Mouse (Mus musculus): Measurements from ENCODE around the gene Dbi.

Gene Dbi

GRCm38 (mm10) chr1:120120969-120121811, at the start of gene Dbi, which contains the start of gene 3110009E18Rik:
Dbi (minus strand) TSS chr1:120121078.
3110009E18Rik (plus strand) TSS chr1:120121187.
- DNase-seq (ENCODE audit: low spot score in 2 of 2) = peak; percentile 96 to 97

- no peak for DNase-seq (ENCODE audit: low spot score in 2 of 2)
Measured at GRCm38 (mm10) chr1:120170307-120170706, 49.4 kb upstream of the Dbi start.

DNA sequence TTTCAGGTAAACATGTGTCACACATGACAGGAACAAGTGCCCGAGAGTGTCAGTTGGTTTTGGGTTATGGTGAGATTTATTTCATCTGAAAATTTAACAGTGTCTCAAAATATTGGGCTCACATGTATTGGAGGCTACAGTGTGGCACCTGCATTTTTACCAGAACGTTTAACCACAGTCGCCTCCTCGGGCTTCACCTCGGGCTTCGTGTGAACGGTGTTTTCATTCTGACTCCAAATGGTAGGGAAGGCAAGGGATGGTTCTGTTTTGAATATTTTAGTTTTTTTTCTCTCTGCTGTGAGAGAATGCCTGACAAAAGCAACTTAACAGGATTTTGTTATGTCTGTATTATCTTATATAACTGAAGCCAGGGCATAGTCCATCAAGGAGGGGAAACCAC, 47.8 kb upstream of the Dbi start:
- DNase-seq (ENCODE audit: low spot score in 2 of 2) = no peak

DNA sequence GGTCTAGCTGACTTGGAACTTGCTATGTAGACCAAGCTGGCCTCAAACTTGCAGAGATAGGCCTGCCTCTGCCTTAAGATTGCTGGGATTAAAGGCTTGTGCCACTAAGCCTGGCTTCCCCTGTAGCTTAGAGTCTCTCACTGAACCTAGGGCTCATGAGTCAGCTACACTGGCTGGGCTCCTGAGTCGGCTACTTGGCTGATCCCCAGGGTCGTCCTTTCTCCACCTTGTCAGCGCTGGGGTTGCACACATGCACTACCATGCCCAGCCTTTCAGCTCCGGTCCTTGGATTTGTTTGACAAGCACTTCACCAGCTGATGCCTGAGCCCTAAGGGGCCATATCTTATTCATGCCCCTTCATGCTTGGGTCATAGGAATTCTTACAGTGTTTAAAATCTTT, 47.1 kb upstream of the Dbi start:
- DNase-seq (ENCODE audit: low spot score in 2 of 2) = no peak

- no peak for DNase-seq (ENCODE audit: low spot score in 2 of 2)
Measured at GRCm38 (mm10) chr1:120162616-120163015, 41.7 kb upstream of the Dbi start.

DNA sequence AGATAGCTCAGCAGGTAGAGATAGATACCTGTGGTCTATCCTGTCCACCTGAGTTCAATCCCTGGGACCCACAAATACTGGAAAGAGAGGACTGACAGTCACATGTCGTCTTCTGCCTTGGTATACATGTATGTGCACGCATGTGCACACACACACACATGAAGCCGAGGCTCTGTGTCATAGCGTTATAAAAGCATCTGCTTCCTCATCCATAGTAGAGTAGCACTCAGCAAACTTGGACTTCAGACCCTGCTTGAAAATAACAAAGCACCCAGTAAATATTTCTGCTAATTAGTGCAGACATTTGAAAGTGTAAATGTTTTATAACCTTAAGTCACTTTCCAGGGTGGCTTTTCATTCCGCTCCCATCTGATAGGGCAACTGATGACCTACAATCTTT, 40.6 kb upstream of the Dbi start:
- no peak for DNase-seq (ENCODE audit: low spot score in 2 of 2)

DNA sequence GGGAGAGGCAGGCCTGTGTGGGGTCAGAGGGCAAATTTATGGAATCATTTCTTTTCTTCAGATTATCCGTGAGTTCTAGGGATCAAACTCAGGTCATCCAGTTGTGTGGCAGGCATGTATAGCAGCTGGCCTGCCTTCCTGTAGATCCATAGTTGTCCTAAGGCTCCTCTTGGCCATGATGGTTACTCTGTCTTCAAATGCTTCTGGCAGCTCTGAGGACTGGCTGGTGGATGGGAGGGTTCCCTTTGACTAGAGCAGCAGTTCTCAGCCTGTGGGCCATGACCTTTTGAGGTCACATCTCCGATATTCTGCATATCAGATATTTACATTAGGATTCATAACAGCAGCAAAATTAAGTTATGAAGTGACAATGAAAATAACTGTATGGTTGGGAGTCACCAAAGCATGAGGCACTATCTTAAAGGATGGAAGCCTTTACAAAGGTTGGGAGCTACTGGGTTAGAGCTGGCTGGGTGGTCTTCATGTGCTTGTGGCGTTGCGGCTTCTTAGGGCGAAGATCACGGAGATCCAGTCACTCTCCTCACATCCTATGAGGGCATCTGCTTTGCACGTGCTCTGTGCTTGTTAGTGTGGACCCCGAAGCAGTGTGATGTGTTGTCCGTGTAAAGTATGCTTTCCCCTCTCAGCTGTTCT, 37.7 kb upstream of the Dbi start:
- DNase-seq (ENCODE audit: low spot score in 2 of 2) = no peak

GRCm38 (mm10) chr1:120155325-120155724, 34.4 kb upstream of the Dbi start:
- DNase-seq (ENCODE audit: low spot score in 2 of 2) = no peak

- no peak for DNase-seq (ENCODE audit: low spot score in 2 of 2)
Measured at GRCm38 (mm10) chr1:120154232-120154631, 33.4 kb upstream of the Dbi start.

DNA sequence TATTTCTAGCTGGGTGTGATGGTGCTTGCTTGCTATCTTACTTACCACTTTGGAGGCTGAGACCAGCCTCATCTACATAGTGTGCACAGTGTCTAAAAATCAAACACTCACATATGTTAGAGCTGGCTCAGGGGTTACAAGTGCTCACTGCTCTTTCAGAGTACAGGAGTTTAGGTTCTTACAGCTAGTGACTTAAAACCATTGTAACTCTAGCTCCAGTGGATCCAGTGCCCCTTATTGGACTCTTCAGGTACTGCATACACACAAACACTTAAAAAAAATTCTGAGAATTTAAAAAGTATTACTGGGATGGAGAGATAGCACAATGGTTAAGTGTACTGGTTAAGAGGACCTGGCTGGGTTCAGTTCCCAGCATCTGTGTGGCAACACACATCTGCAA, 26.1 kb upstream of the Dbi start:
- DNase-seq (ENCODE audit: low spot score in 2 of 2) = no peak

- no peak for DNase-seq (ENCODE audit: low spot score in 2 of 2)
Measured at GRCm38 (mm10) chr1:120145527-120146216, 24.8 kb upstream of the Dbi start.

DNA sequence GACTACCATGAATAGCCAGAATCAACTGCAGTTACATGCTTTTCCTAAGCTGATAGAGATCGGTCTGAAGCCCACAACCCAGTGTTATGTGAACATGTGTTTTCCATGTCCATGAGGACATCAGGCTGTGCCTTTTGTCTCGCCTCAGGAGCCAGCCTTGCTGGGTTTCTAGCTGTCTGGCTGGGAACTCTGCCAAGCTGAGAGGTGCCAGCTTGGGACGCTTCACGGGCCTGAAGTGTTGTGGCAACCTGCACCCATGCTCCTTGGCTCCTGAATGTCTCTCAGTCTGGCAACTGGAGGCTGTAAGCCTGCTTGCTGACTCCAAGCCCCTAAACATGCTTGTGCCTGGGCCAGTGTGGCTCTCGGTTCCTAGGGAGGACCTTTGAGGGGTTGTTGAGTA, 21.7 kb upstream of the Dbi start:
- DNase-seq (ENCODE audit: low spot score in 2 of 2) = no peak

GRCm38 (mm10) chr1:120140144-120140693, 19.3 kb upstream of the Dbi start:
- no peak for DNase-seq (ENCODE audit: low spot score in 2 of 2)

GRCm38 (mm10) chr1:120138923-120139540, 18.2 kb upstream of the Dbi start:
- no peak for DNase-seq (ENCODE audit: low spot score in 2 of 2)

DNA sequence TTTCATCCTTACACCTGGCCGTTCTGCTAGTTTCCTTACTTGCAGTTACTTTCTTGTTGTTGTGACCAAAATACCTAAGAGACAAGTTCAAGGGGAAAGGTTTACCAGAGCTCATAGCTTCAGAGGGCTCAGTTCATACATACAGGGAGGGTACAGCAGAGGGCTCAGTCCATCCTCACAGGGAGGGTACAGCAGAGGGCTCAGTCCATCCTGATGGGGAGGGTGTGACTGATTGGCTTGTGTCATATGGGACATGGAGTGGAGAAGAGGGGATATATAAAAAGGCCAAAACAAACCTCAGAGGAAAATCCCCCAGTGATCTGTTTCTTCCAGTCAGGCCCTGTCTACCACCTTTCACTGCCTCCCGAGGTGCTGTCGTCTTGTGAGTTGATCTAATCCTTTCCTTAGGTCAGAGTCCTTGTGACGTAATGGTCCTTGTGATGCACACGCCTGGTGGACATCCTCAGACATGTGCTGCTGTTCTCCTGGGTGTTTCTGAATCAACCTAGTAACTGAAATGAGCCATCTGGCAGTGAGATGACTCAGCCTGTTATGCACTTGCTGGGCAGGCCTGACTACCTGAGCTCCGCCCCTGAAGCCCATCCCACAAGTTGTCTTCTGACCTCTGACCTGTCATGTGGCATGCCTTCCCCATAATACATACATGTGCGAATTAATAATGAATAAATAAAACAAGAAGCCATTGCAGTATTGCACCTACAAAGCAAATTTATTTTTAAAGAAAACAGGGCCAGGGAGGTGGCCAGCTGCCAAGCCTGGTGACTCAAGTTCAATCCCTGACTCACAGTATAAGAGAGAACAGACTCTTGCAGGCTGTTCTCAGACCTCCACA, 15.3 kb upstream of the Dbi start:
- peak; percentile 64 to 80 for DNase-seq (ENCODE audit: low spot score in 2 of 2)

GRCm38 (mm10) chr1:120132376-120132775, 11.5 kb upstream of the Dbi start:
- DNase-seq (ENCODE audit: low spot score in 2 of 2) = no peak

DNA sequence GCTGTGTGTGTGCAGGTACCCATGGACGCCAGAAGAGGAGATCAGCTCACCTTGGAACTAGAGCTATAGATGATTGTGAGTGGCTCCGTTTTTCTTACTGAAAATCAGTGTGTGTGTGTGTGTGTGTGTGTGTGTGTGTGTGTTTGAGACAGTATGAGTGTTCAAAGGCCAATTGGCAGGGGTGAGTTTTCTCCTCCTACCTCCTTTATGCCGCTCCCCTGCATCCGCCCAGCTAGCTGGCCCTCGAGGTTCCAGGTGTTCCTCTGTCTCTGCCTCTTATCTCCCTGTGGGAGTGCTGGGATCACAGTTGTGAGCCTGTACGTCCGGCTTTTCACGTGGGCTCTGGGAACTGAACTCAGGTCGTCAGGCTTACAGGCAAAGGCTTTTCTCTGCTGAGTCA, 5.4 kb upstream of the Dbi start:
- no peak for DNase-seq (ENCODE audit: low spot score in 2 of 2)

GRCm38 (mm10) chr1:120125471-120125870, 4.6 kb upstream of the Dbi start:
- no peak for DNase-seq (ENCODE audit: low spot score in 2 of 2)

- DNase-seq (ENCODE audit: low spot score in 2 of 2) = no peak
Measured at GRCm38 (mm10) chr1:120124839-120125238, 4.0 kb upstream of the Dbi start.

- no peak for DNase-seq (ENCODE audit: low spot score in 2 of 2)
Measured at GRCm38 (mm10) chr1:120122634-120123383, 1.9 kb upstream of the Dbi start.

All from right cerebral cortex, postnatal 36 days (tissue).